Mouse (Mus musculus): ENCODE data around the gene Zfp61.
"Not testable (repeated sequence)": the region's sequence is repeated elsewhere in the genome, so short reads cannot be mapped to it uniquely, and the experiment has no call there.

The Zfp61 gene

DNA sequence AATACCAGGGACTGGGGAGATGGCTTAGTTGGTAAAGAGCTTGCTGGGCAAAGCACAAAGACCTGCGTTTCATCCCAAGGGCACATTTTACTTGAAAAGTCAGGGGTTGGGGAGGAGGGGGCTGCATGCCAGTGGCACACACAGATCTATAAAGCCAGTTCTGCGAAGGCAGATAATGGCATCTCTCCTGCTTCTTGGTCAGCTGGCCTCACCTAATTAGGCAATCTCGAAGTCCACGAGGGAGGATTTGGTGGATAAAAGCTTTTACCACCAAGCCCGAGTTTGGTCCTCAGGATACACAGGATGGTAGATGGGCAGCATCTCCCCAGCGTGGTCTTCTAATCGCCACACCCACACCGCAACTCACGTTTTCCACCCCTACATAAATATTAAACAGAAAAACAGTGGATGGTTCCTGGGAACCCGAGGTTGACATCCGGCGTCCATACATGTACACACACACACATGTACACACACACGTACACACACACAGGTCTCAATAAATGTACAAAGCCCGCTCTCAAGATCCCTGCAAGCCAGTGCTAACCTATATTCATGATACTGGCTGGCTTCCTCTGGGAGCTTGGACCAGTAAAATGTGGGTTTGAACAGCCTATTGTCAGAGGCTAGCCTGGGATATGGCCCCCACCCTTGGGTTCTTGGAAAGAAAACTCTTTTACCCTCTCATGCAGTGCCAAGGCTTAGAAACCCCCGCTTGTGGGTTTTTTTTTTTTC, 3.5 kb downstream of the Zfp61 start:
- CTCF ChIA-PET: interaction anchor here (0.7 kb wide), 1 partner anchor 39 kb away, joined by 4 read pairs; no protein-coding TSS in a partner anchor

GRCm38 (mm10) chr7:24296386-24296785, 4.6 kb downstream of the Zfp61 start:
- CTCF ChIA-PET: interaction anchor here (0.6 kb wide), 1 partner anchor 1599 kb away, joined by 5 read pairs; no protein-coding TSS in a partner anchor

- CTCF ChIA-PET: no interaction called here
These were observed 5.7 kb downstream of the Zfp61 start for GRCm38 (mm10) chr7:24295376-24295775.

- CTCF ChIA-PET: no interaction called here
These were observed 6.3 kb downstream of the Zfp61 start for GRCm38 (mm10) chr7:24294763-24295162.

- CTCF ChIA-PET: no interaction called here
These were observed 7.8 kb downstream of the Zfp61 start for GRCm38 (mm10) chr7:24293061-24293851.

DNA sequence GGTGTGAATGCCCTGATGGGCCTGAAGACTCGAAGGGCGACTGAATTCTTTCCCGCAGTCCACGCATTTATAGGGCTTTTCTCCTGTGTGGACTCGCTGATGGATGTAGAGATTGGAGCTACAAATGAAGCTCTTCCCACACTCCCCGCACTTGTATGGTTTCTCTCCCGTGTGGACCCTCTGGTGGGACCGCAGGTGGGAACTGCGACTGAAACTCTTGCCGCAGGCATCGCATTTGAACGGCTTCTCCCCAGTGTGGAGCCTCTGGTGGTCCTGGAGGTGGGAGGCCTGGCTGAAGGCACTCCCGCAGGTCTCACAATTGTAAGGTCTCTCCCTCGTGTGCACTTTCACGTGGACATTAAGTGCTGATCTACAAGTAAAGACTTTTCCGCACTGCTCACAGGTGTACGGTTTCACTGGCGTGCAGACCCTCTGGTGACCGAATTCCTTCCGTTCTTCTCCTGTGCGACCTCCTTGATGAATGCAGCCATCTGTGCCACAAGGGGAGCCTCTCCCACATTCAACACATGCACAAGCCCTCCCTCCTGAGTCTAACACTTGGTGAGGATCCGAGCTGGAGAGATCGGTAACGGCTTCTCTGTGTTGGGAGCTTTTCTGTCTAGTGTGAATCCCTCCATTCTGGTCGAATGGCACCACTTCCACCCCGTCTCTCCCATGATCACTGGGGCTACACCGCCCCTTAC, 9.5 kb downstream of the Zfp61 start:
- CTCF ChIA-PET: interaction anchor here (0.7 kb wide), 1 partner anchor 247 kb away, joined by 5 read pairs; no protein-coding TSS in a partner anchor

- CTCF ChIA-PET: no interaction called here
These were observed 10.8 kb downstream of the Zfp61 start for GRCm38 (mm10) chr7:24290106-24290693.

GRCm38 (mm10) chr7:24288512-24288911, 12.5 kb downstream of the Zfp61 start:
- CTCF ChIA-PET: no interaction called here

GRCm38 (mm10) chr7:24287670-24288069, 13.4 kb downstream of the Zfp61 start:
- CTCF ChIA-PET: no interaction called here

DNA sequence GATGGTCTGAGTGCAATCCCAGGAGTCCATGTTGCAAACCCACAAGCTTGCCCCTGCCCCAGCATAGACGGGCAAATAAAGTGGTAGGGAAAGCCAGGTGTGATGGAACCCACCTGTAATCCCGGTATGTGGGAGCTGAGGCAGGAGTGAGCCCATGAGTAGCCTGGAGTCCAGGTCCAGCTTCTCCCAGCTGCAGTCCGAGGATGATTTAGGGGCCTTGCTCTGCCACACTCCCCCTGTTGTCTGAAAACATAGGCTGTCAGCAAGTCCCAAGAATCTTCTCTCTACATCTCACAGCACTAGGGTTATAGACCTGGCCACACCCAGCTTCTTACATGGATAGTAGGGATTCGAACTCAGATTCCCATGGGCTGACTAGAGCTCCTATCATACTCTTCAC, 14.1 kb downstream of the Zfp61 start:
- CTCF ChIA-PET: no interaction called here

DNA sequence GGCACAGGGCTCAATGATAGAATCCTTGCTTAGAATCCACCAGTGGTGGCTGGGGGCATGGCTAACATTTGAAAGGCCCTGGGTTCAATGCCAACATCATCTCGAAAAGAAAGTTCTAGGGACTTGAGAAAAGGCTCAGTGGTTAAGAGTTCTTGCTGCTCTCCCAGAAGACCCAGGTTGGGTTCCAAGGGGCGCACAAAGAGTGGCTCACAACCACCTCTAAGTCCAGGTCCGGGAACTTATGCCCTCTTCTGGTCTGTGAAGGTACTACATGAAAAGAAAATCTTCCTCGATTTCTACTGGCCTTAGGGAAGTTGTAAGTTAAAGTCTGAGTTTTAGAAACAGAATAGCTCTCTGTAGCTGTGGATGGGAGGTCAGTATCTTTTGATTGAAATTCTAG, 14.9 kb downstream of the Zfp61 start:
- CTCF ChIA-PET: no interaction called here

GRCm38 (mm10) chr7:24280858-24281145, 20.2 kb downstream of the Zfp61 start:
- CTCF ChIA-PET: no interaction called here

DNA sequence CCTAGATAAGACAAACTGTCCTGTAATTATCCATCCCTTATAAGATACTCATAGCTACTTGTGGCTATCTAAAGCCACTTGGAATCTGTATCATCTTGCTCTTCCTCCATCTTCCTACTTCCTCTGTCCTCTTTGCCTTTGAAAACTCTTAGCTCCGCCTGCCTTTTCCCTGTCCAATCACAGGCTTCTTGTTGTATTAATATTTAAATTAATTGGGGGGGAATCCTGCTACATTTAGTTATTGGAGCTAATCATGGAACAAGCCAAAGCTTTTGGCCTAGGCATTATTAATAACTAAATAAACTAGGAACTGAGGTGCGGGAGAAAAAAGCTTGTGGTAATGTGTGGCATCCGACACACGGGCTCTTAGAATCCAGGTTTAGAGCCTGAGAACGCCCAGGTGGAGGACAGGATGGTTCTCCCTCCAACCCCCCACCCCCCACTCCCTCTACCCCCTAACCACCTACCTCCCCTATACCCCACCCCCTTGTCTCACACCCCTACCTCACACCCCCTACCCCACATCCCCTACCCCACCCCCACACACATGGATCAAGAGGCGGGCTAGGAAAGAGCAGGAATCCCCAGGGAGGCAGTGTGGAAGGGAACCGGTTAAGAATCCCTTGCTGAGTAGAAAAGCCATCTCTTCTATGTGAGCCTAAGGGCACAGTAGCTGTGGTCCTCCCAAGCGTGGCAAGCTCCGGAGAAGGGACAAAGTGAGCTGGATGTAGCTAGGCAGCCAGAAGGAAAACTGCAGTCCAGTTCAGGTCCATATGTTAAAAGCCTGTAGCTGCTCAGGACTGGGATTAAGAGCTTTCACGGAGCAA, 20.8 kb downstream of the Zfp61 start:
- CTCF ChIA-PET: no interaction called here

DNA sequence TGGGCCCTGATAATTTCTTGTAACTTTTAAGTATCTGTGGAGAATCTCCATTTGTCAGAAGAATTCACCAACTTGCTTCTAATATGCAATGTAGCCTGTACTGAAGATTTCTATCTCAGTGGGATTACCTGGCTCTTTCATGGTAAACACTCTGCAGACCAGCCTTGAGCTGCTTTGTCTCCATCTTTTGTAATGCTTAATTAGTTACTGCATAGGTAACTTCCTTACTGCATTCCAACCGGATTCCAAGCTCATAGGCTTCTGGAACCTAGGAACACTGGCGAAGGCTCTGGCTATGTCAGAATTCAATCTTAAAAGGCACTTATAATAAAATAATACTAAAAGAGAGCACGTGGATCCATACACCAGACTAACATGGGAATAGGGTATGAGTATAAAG, 22.3 kb downstream of the Zfp61 start:
- CTCF ChIA-PET: not testable (repeated sequence)

- CTCF ChIA-PET: no interaction called here
These were observed 26.6 kb downstream of the Zfp61 start for GRCm38 (mm10) chr7:24274456-24274855.

DNA sequence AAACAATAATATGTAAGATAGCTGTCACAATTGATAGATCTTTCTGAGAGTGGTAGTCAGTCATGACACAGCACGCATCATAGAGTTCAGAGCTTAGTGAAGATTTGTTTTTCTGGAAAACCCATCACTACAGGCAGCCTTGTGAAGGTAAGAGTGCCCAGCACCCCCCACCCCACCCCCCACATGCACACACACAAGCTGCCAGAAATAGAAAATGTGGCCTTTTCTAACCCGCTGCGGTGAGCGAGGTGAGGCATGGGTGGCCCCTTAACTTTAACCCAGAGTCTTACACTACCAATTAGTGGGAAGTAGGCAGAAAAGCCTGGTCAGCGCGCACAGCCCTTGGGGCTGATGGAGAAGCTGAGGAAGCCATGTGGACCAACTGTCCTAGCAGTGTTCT, 29.8 kb downstream of the Zfp61 start:
- CTCF ChIA-PET: no interaction called here

- CTCF ChIA-PET: interaction anchor here (0.5 kb wide), 1 partner anchor 91 kb away, joined by 3 read pairs; no protein-coding TSS in a partner anchor
These were observed 30.8 kb downstream of the Zfp61 start, which contains the start of gene Zfp93 for GRCm38 (mm10) chr7:24270288-24270672. Zfp93 (plus strand) TSS chr7:24270420.

GRCm38 (mm10) chr7:24269667-24270287, 31.3 kb downstream of the Zfp61 start:
- CTCF ChIA-PET: no interaction called here

DNA sequence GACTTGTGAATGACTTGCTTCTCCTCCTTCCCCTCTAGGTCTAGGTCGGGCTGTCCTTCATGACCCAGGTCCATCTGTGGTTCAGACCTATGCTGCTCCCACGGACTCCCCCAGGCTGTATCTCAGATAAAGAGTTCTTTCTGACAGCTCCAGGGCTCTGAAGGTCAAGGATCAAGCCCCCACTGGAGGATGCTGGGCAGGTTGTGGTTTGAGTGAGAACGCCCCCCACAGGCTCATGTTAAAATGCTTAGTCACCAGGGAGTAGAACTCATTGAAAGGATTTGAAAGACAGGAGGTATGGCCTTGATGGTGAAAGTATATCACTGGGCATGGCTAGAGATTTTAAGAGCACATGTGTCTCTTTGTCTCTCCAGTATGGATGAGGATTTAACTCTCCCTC, 31.8 kb downstream of the Zfp61 start:
- CTCF ChIA-PET: no interaction called here

GRCm38 (mm10) chr7:24268176-24269155, 32.6 kb downstream of the Zfp61 start:
- CTCF ChIA-PET: no interaction called here
